Mouse (Mus musculus) limb, embryonic 14.5 days (tissue): Measurements from ENCODE around the gene Nipal3. TPM values are rescaled to one million over a fixed set of nuclear protein-coding genes. Genes with fewer than 3 reads are reported as not detected.

Experiments used
- ATAC-seq: fragments of 200-750 bp; cut with Nextera tagmentation; 2 replicates; pipeline ENCODE4 v1.8.0; 2017; ENCODE audit warnings: low read depth, moderate number of reproducible peaks, moderate TSS enrichment; ENCODE audit not compliant: low FRiP score
- DNase-seq: peaks from one replicate; pipeline ENCODE4 v3.0.0-alpha.2; 2015; ENCODE audit warnings: low spot score
- H3K27ac ChIP-seq: fragments of 300-500 bp; sonication (generic); replicated peaks from 2 replicates; pipeline ENCODE4 v1.5.1; 2014; ENCODE audit warnings: low read depth, mild to moderate bottlenecking, low read length, moderate library complexity, mixed read lengths
- H3K27me3 ChIP-seq: fragments of 300-500 bp; sonication (generic); 2 replicates; pipeline ENCODE4 v1.6.1; 2014; ENCODE audit warnings: low read length, mixed read lengths; ENCODE audit not compliant: control insufficient read depth, insufficient read depth
- H3K36me3 ChIP-seq: fragments of 300-500 bp; sonication (generic); 2 replicates; pipeline ENCODE4 v1.6.1; 2014; ENCODE audit warnings: mild to moderate bottlenecking, low read length, moderate library complexity, mixed read lengths; ENCODE audit not compliant: control insufficient read depth, insufficient read depth
- H3K4me1 ChIP-seq: fragments of 300-500 bp; sonication (generic); 2 replicates; pipeline ENCODE4 v1.6.1; 2014; ENCODE audit warnings: antibody characterized with exemption, low read length, mixed read lengths; ENCODE audit not compliant: control insufficient read depth, insufficient read depth
- H3K4me2 ChIP-seq: fragments of 300-500 bp; sonication (generic); replicated peaks from 2 replicates; pipeline ENCODE4 v1.6.1; 2014; ENCODE audit warnings: low read depth, mild to moderate bottlenecking, low read length, moderate library complexity; ENCODE audit not compliant: severe bottlenecking
- H3K4me3 ChIP-seq: fragments of 300-500 bp; sonication (generic); replicated peaks from 2 replicates; pipeline ENCODE4 v1.5.1; 2014; ENCODE audit warnings: low read length
- H3K9ac ChIP-seq: fragments of 300-500 bp; sonication (generic); 2 replicates; pipeline ENCODE4 v1.6.1; 2014; ENCODE audit warnings: mild to moderate bottlenecking, low read depth, low read length, moderate library complexity; ENCODE audit not compliant: severe bottlenecking
- H3K9me3 ChIP-seq: fragments of 300-500 bp; sonication (generic); 2 replicates; pipeline ENCODE4 v1.6.1; 2016; ENCODE audit warnings: low read length; ENCODE audit not compliant: control insufficient read depth
- POLR2A ChIP-seq: fragments of 200-500 bp; IDR thresholded peaks from 2 replicates; pipeline ENCODE4 v1.8.0; 2012; ENCODE audit warnings: inconsistent platforms, mild to moderate bottlenecking, moderate library complexity, borderline replicate concordance; ENCODE audit not compliant: insufficient read depth, insufficient read length; ENCODE audit errors: extremely low read depth
- WGBS: fragments of 180-500 bp; shearing (Covaris S2); extraction: QIAGEN DNeasy Blood & Tissue Kit; methylation state at CpG from one replicate; pipeline ENCODE4 v1.1.7; 2014; 5-methylcytosine and 5-hydroxymethylcytosine counted together
- polyA plus RNA-seq, 2 experiments: library from polyadenylated mRNA; depleted of rRNA in 1 of 2; stranded (reverse) in 1 of 2; unstranded in 1 of 2; fragments of >200 nt; fragmentation: Nextera tagmentation in 1 of 2; extraction: Ambion mirVana in 1 of 2; gene quantifications; 2 replicates each; pipeline versions ENCODE4 v1.2.1 to v1.2.3; 2012 to 2014

The Nipal3 gene
- polyA plus RNA-seq, 2 experiments = 1.4 to 4.7 TPM

GRCm38 (mm10) chr4:135451360-135452015, 43.4 kb downstream of the Nipal3 start:
- Histone ChIP-seq H3K9ac (no peak overlapping the region), H3K36me3 (no peaks in the 10 kb centered on the region), H3K27ac (no peak overlapping the region), H3K4me3 (no peak overlapping the region), H3K4me1 (peaks cover 12% of the 10 kb centered on the region), H3K9me3 (no peaks in the 10 kb centered on the region), H3K27me3 (no peaks in the 10 kb centered on the region), H3K4me2 (peak overlapping the region; percentile 25; the same call in 1 of the 2 replicates)
- 40% methylated on average over 18 of the region's 18 CpGs for WGBS
- ATAC-seq (no peak; the same call in 1 of the 2 replicates), DNase-seq (no peak)
- TF ChIP-seq POLR2A = no peak

- Histone ChIP-seq H3K4me1 (peaks cover 2% of the 10 kb centered on the region; the same call in 1 of the 2 replicates), H3K27ac (no peak overlapping the region), H3K36me3 (no peaks in the 10 kb centered on the region), H3K9ac (no peak overlapping the region), H3K4me2 (no peak overlapping the region), H3K27me3 (no peaks in the 10 kb centered on the region), H3K4me3 (no peak overlapping the region), H3K9me3 (no peaks in the 10 kb centered on the region)
- WGBS = 65% methylated on average over 5 of the region's 5 CpGs
- TF ChIP-seq POLR2A = no peak
- no peak for DNase-seq
- no peak for ATAC-seq
Measured at GRCm38 (mm10) chr4:135442473-135442872, 52.4 kb downstream of the Nipal3 start.

- H3K4me2 ChIP-seq = no peak overlapping the region
- no peak overlapping the region for H3K4me3 ChIP-seq
- H3K9me3 ChIP-seq = no peaks in the 10 kb centered on the region
- no peak overlapping the region for H3K27ac ChIP-seq
- H3K27me3 ChIP-seq = no peaks in the 10 kb centered on the region
- ATAC-seq = no peak
- DNase-seq = peak; percentile 19
- H3K9ac ChIP-seq = no peak overlapping the region
- no peak for TF ChIP-seq POLR2A
- H3K36me3 ChIP-seq = no peaks in the 10 kb centered on the region
- 64% methylated on average over 9 of the region's 9 CpGs for WGBS
- peaks cover 2% of the 10 kb centered on the region; the same call in 1 of the 2 replicates for H3K4me1 ChIP-seq
Measured at GRCm38 (mm10) chr4:135439904-135440522, 54.8 kb downstream of the Nipal3 start.

GRCm38 (mm10) chr4:135439188-135439647, 55.6 kb downstream of the Nipal3 start:
- Histone ChIP-seq H3K9ac (peak overlapping the region; percentile 13), H3K4me2 (peak overlapping the region; percentile 35), H3K27ac (no peak overlapping the region), H3K4me3 (no peak overlapping the region; the same call in 1 of the 2 replicates), H3K27me3 (no peaks in the 10 kb centered on the region), H3K4me1 (peaks cover 7% of the 10 kb centered on the region; the same call in 1 of the 2 replicates), H3K9me3 (no peaks in the 10 kb centered on the region), H3K36me3 (no peaks in the 10 kb centered on the region)
- TF ChIP-seq POLR2A = no peak
- peak; percentile 80 for ATAC-seq
- peak; percentile 74 for DNase-seq
- 3% methylated on average over 15 of the region's 15 CpGs for WGBS

- no peak for ATAC-seq
Measured at GRCm38 (mm10) chr4:135437924-135438323, 56.9 kb downstream of the Nipal3 start.

More at GRCm38 (mm10) chr4:135437924-135438323, 56.9 kb downstream of the Nipal3 start:
- no peaks in the 10 kb centered on the region for H3K27me3 ChIP-seq
- no peaks in the 10 kb centered on the region for H3K36me3 ChIP-seq
- H3K9ac ChIP-seq = no peak overlapping the region
- no peak for TF ChIP-seq POLR2A
- no peak for DNase-seq
- H3K9me3 ChIP-seq = no peaks in the 10 kb centered on the region
- peaks cover 8% of the 10 kb centered on the region; the same call in 1 of the 2 replicates for H3K4me1 ChIP-seq
- no peak overlapping the region for H3K4me2 ChIP-seq
- no peak overlapping the region for H3K4me3 ChIP-seq
- no peak overlapping the region for H3K27ac ChIP-seq
